Mouse (Mus musculus) liver, embryonic 15.5 days (tissue): ENCODE data around the gene Rnf144a. TPM values are rescaled to one million over a fixed set of nuclear protein-coding genes. Genes with fewer than 3 reads are reported as not detected.

Source experiments
- ATAC-seq: fragments of 200-750 bp; cut with Nextera tagmentation; 2 replicates; pipeline ENCODE4 v1.8.0; 2017; ENCODE audit warnings: moderate number of reproducible peaks, mild to moderate bottlenecking, moderate library complexity; ENCODE audit not compliant: insufficient read depth
- H3K27ac ChIP-seq: fragments of 300-500 bp; sonication (generic); replicated peaks from 2 replicates; pipeline ENCODE4 v1.5.1; 2015; ENCODE audit warnings: mild to moderate bottlenecking, inconsistent platforms
- H3K27me3 ChIP-seq: fragments of 300-500 bp; sonication (generic); 2 replicates; pipeline ENCODE4 v1.6.1; 2015; ENCODE audit warnings: mild to moderate bottlenecking, inconsistent platforms
- H3K36me3 ChIP-seq: fragments of 300-500 bp; sonication (generic); replicated peaks from 2 replicates; pipeline ENCODE4 v1.6.1; 2015; ENCODE audit warnings: moderate library complexity, mild to moderate bottlenecking, inconsistent platforms
- H3K4me1 ChIP-seq: fragments of 300-500 bp; sonication (generic); replicated peaks from 2 replicates; pipeline ENCODE4 v1.6.1; 2015; ENCODE audit warnings: inconsistent platforms
- H3K4me2 ChIP-seq: fragments of 300-500 bp; sonication (generic); 2 replicates; pipeline ENCODE4 v1.6.1; 2015; ENCODE audit warnings: moderate library complexity, mild to moderate bottlenecking, inconsistent platforms
- H3K4me3 ChIP-seq: fragments of 300-500 bp; sonication (generic); replicated peaks from 2 replicates; pipeline ENCODE4 v1.5.1; 2015; ENCODE audit warnings: mild to moderate bottlenecking, inconsistent platforms
- H3K9ac ChIP-seq: fragments of 300-500 bp; sonication (generic); 2 replicates; pipeline ENCODE4 v1.6.1; 2015; ENCODE audit warnings: moderate library complexity, mild to moderate bottlenecking, inconsistent platforms
- H3K9me3 ChIP-seq: fragments of 300-500 bp; sonication (generic); replicated peaks from 2 replicates; pipeline ENCODE4 v1.6.1; 2016; ENCODE audit warnings: inconsistent platforms
- WGBS: fragments of 180-500 bp; shearing (Covaris S2); methylation state at CpG from one replicate; pipeline ENCODE4 v1.1.7; 2015; ENCODE audit warnings: mixed read lengths; ENCODE audit not compliant: insufficient replicate concordance; 5-methylcytosine and 5-hydroxymethylcytosine counted together
- polyA plus RNA-seq: library from polyadenylated mRNA; unstranded; fragments of >200 nt; fragmentation: Nextera tagmentation; extraction: Ambion mirVana; gene quantifications from 2 replicates; pipeline ENCODE4 v1.2.1, GENCODE M21; 2015

Gene Rnf144a
- polyA plus RNA-seq, 1 experiment from 2014 or later: 3.6 TPM

- WGBS: 43% methylated on average over 3 of the region's 3 CpGs
- H3K4me2 ChIP-seq: no peak overlapping the region
- H3K27me3 ChIP-seq: no peaks in the 10 kb centered on the region
- H3K9me3 ChIP-seq: no peaks in the 10 kb centered on the region
- H3K4me1 ChIP-seq: no peaks in the 10 kb centered on the region
- no peak overlapping the region for H3K4me3 ChIP-seq
- no peak overlapping the region for H3K9ac ChIP-seq
- H3K36me3 ChIP-seq: no peaks in the 10 kb centered on the region
- no peak overlapping the region for H3K27ac ChIP-seq
- ATAC-seq: no peak
Observed at GRCm38 (mm10) chr12:26342663-26343062, 72.4 kb downstream of the Rnf144a start.

- no peaks in the 10 kb centered on the region for H3K4me1 ChIP-seq
- H3K27me3 ChIP-seq: no peaks in the 10 kb centered on the region
- no peaks in the 10 kb centered on the region for H3K9me3 ChIP-seq
- H3K4me3 ChIP-seq: no peak overlapping the region
- H3K4me2 ChIP-seq: no peak overlapping the region
- no peaks in the 10 kb centered on the region for H3K36me3 ChIP-seq
- no peak overlapping the region for H3K9ac ChIP-seq
- H3K27ac ChIP-seq: no peak overlapping the region
- 46% methylated on average over 4 of the region's 4 CpGs for WGBS
- ATAC-seq: no peak
Observed at GRCm38 (mm10) chr12:26342086-26342485, 73.0 kb downstream of the Rnf144a start.

DNA sequence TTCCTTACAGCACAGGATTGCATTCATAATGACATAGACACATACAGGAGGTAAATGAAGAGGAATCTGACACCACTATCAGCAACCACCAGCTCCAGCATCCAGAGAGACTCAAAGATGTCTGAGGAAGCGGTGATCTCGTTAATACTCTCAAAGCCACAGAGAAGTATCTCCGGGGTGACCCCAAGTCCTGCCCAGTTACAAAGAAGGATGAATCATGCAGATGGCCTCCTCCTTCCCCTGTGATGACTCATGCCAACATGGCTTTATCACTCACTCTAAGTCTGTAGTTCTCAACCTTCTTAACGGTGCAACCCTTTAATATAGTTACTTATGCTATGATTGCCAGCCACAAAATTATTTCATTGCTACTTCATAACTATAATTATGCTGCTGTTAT lies 74.4 kb downstream of the Rnf144a start:
- ATAC-seq: no peak
- Histone ChIP-seq H3K9ac (no peak overlapping the region), H3K4me1 (no peaks in the 10 kb centered on the region), H3K4me2 (no peak overlapping the region), H3K4me3 (no peak overlapping the region), H3K27ac (no peak overlapping the region), H3K27me3 (no peaks in the 10 kb centered on the region), H3K9me3 (no peaks in the 10 kb centered on the region), H3K36me3 (no peaks in the 10 kb centered on the region)
- 61% methylated on average over 4 of the region's 4 CpGs for WGBS

GRCm38 (mm10) chr12:26339886-26340285 lies 75.2 kb downstream of the Rnf144a start:
- Histone ChIP-seq H3K4me1 (no peaks in the 10 kb centered on the region), H3K9me3 (no peaks in the 10 kb centered on the region), H3K4me3 (no peak overlapping the region), H3K36me3 (no peaks in the 10 kb centered on the region), H3K27me3 (no peaks in the 10 kb centered on the region), H3K4me2 (no peak overlapping the region), H3K9ac (no peak overlapping the region), H3K27ac (no peak overlapping the region)
- no peak for ATAC-seq

DNA sequence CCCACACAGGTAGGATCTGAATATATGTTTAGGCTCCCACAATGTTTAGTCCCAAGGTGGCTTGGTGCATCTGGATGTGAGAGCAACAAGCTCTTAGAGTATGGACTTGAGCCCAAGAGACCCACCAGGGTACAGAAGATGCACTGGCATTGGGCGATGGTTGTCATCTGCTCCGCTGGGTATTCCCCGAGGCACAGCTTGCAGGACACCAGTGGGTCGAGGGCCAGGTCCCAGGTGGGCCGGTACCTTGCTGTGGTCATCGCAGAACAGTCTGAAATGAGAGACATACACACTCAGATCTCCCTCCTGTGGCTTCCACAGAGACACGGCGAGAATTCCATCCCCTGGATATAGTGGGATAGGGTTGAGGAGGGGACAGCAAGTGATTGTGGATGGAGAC lies 75.9 kb downstream of the Rnf144a start:
- Histone ChIP-seq H3K4me3 (no peak overlapping the region), H3K36me3 (no peaks in the 10 kb centered on the region), H3K9me3 (no peaks in the 10 kb centered on the region), H3K27me3 (no peaks in the 10 kb centered on the region), H3K27ac (no peak overlapping the region), H3K9ac (no peak overlapping the region), H3K4me2 (no peak overlapping the region), H3K4me1 (no peaks in the 10 kb centered on the region)
- no peak for ATAC-seq
- 72% methylated on average over 8 of the region's 8 CpGs for WGBS

DNA sequence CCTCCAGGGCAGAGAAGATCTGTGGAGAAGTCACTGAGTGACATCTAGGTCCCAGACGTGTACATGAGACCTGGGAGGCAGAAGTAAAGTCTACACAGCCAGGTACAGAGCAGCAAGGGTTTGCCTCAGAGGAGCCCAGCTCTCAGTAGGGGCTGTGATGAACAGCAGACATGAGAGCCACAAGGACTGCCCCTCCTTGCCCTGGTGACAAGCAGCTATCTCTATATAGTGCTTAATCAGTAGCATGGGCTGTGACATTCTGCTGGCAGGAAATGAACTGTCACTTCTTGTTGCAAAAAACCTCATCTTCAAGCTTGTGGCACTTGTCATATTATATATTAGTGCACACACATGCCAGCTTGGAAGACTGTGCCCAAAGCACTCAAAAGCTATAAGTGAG lies 81.4 kb downstream of the Rnf144a start:
- no peaks in the 10 kb centered on the region for H3K9me3 ChIP-seq
- H3K4me2 ChIP-seq: no peak overlapping the region
- H3K27ac ChIP-seq: no peak overlapping the region
- H3K9ac ChIP-seq: no peak overlapping the region
- no peaks in the 10 kb centered on the region for H3K27me3 ChIP-seq
- no peak for ATAC-seq
- 22% methylated on average over 1 of the region's 1 CpGs for whole genome bisulfite sequencing
- no peaks in the 10 kb centered on the region for H3K36me3 ChIP-seq
- H3K4me1 ChIP-seq: no peaks in the 10 kb centered on the region
- no peak overlapping the region for H3K4me3 ChIP-seq

- Histone ChIP-seq H3K36me3 (no peaks in the 10 kb centered on the region), H3K9ac (no peak overlapping the region), H3K27ac (no peak overlapping the region), H3K4me2 (no peak overlapping the region), H3K4me1 (no peaks in the 10 kb centered on the region), H3K9me3 (no peaks in the 10 kb centered on the region), H3K27me3 (no peaks in the 10 kb centered on the region), H3K4me3 (no peak overlapping the region)
- ATAC-seq: no peak
- WGBS: 65% methylated on average over 3 of the region's 3 CpGs
Observed at GRCm38 (mm10) chr12:26331048-26331447, 84.0 kb downstream of the Rnf144a start.

GRCm38 (mm10) chr12:26329756-26330155 lies 85.3 kb downstream of the Rnf144a start:
- Histone ChIP-seq H3K27ac (no peak overlapping the region), H3K4me3 (no peak overlapping the region), H3K9me3 (no peaks in the 10 kb centered on the region), H3K9ac (no peak overlapping the region), H3K36me3 (no peaks in the 10 kb centered on the region), H3K27me3 (no peaks in the 10 kb centered on the region), H3K4me2 (no peak overlapping the region), H3K4me1 (no peaks in the 10 kb centered on the region)
- ATAC-seq: no peak
- 52% methylated on average over 5 of the region's 5 CpGs for WGBS

GRCm38 (mm10) chr12:26329031-26329675 lies 85.9 kb downstream of the Rnf144a start:
- Histone ChIP-seq H3K36me3 (no peaks in the 10 kb centered on the region), H3K27me3 (no peaks in the 10 kb centered on the region), H3K4me2 (no peak overlapping the region), H3K9ac (no peak overlapping the region), H3K4me1 (no peaks in the 10 kb centered on the region), H3K4me3 (no peak overlapping the region), H3K27ac (no peak overlapping the region), H3K9me3 (no peaks in the 10 kb centered on the region)
- WGBS: 72% methylated on average over 6 of the region's 6 CpGs
- no peak for ATAC-seq

- no peaks in the 10 kb centered on the region for H3K9me3 ChIP-seq
- H3K4me1 ChIP-seq: no peaks in the 10 kb centered on the region
- H3K36me3 ChIP-seq: no peaks in the 10 kb centered on the region
- ATAC-seq: no peak
- no peak overlapping the region for H3K27ac ChIP-seq
- no peak overlapping the region for H3K4me2 ChIP-seq
- H3K4me3 ChIP-seq: no peak overlapping the region
- 72% methylated on average over 5 of the region's 5 CpGs for WGBS
- H3K9ac ChIP-seq: no peak overlapping the region
- no peaks in the 10 kb centered on the region for H3K27me3 ChIP-seq
Observed at GRCm38 (mm10) chr12:26323783-26324364, 91.2 kb downstream of the Rnf144a start.

- Histone ChIP-seq H3K27ac (no peak overlapping the region), H3K9me3 (no peaks in the 10 kb centered on the region), H3K27me3 (no peaks in the 10 kb centered on the region), H3K36me3 (no peaks in the 10 kb centered on the region), H3K4me1 (no peaks in the 10 kb centered on the region), H3K4me3 (no peak overlapping the region), H3K9ac (no peak overlapping the region), H3K4me2 (no peak overlapping the region)
- no peak for ATAC-seq
- WGBS: 28% methylated on average over 3 of the region's 3 CpGs
Observed at GRCm38 (mm10) chr12:26316261-26316660, 98.8 kb downstream of the Rnf144a start.

- no peaks in the 10 kb centered on the region for H3K36me3 ChIP-seq
- no peaks in the 10 kb centered on the region for H3K4me1 ChIP-seq
- ATAC-seq: no peak
- 31% methylated on average over 5 of the region's 5 CpGs for WGBS
- H3K4me3 ChIP-seq: no peak overlapping the region
- H3K9ac ChIP-seq: no peak overlapping the region
- no peak overlapping the region for H3K27ac ChIP-seq
- no peaks in the 10 kb centered on the region for H3K9me3 ChIP-seq
- no peak overlapping the region for H3K4me2 ChIP-seq
- no peaks in the 10 kb centered on the region for H3K27me3 ChIP-seq
Observed at GRCm38 (mm10) chr12:26314959-26315358, 100.1 kb downstream of the Rnf144a start.
